Mouse (Mus musculus) kidney, adult 9 months (tissue): Measurements from ENCODE around the gene Nod1.

ENCODE experiments used
- DNase-seq: peaks from one replicate; pipeline ENCODE4 v3.0.0; 2022

Nod1 gene

GRCm38 (mm10) chr6:54972111-54972928 is at the start of gene Nod1:
TSS of gene Nod1 (minus strand) at chr6:54972612.
- DNase-seq = peak; percentile 86

GRCm38 (mm10) chr6:55021806-55022205 is 49.4 kb upstream of the Nod1 start:
- DNase-seq = no peak

- no peak for DNase-seq
These were observed 46.0 kb upstream of the Nod1 start for GRCm38 (mm10) chr6:55018417-55018816.

DNA sequence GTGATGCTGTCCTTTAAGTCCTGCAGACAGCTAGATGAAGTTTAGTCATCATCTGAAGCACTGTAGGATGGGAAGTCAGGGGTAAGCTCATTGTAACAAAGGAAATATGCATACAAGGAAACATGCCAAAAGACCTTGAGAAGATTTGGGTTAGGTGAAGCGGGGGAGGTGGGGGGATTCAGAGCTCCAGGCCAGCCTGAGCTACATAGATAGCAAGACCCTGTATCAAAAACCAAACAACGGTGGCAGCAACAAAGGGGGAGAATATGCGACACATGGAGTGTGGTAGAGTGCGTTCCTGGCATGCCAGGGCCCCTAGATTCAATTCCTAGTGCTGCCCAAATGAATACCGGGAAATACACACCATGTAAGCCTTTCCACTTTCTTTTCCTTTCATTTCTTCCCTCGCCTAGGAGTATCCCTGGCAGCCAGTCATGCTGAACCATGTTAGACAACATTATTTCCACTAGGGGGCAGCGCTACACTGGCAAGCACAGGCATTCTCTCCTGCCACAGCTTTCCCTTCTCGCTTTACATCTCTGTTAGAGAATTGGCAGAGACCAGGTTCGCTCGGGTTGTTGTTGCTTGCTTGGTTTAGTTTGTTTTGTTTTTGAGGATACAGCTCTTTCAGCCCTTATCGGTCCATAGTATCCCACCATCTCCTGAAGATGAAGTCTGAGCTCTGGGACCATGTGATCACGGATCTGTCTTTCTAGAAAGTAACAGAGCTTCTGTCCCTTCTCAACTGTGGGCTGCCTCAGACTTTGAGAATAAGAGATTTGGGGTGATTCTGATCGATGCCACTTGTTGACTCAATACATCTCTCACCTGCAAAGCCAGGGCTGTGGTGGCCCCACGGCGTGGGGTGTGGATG is 44.5 kb upstream of the Nod1 start:
- DNase-seq = peak; percentile 80

GRCm38 (mm10) chr6:55016236-55016635 is 43.8 kb upstream of the Nod1 start:
- DNase-seq = peak; percentile 75

DNA sequence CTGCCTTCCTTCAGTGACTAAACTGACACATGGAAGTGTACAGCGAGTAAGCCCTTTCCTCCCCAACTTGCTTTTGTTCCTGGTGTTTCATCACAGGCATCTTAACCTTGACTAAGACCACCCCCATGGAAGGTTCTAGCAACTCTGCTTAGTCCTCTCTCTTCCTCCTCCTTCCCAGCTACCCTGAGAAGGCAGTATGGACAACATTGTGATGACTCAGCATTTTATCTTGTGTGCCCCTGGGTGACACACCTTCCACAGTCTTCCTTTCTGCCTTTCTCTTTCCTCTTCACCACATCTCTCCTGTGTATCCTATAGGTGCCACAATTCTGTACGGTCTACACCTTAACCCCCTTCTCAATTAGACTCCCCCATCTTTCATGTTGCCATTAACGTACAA is 41.8 kb upstream of the Nod1 start:
- DNase-seq = no peak

DNA sequence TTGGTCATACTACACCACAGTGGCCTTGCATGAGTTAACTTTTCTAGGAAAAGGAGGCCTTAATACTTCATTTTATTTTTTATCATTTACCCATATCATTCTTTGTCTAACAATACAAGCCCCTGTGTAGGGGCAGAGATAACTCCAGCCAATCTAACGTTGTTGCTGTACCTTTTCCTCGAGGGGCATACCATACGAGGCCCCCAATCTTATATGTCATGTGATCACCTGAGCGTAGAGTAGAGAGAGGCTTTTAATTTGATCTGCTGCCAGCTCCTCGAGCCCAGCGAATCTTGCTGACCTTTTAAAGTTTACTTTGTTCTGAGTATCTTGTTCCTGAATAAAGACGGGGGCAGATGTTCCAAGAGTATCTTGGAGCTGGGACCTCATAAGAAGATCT is 40.1 kb upstream of the Nod1 start:
- no peak for DNase-seq

DNA sequence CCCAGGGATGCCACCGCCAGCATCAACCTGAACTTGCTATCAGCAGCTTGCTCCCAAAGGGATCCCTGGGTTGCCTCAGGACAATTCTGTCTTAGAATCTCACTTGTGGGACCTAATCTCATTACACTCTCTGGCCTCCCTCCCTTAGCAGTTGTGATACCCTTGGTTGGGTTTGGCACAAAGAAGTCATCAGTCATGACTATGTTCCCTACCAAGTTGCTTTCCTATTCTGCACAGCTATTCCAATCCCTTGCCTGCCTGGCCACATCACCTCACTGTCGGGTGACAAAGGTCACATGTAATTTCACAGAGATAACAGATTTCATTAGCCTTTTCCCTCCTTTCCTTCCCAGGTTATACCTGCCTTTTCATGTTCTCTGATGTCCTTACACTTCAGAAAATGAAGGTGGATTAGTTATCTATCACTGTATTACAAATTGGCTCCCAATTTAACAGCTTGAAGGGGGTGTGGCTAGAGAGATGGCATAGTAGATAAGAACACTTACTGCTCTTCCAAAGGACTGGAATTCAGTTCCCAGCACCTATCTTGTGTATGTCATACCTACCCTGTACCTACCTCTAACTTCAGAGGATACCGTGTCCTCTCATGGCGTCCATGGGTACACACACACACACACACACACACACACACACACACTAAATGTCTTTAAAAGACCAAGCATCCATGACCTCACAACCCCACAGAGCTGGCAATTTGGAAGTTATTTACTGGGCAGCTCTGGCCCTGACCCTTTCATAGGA is 38.1 kb upstream of the Nod1 start:
- no peak for DNase-seq

GRCm38 (mm10) chr6:55009391-55010230 is 37.2 kb upstream of the Nod1 start:
- DNase-seq = no peak

DNA sequence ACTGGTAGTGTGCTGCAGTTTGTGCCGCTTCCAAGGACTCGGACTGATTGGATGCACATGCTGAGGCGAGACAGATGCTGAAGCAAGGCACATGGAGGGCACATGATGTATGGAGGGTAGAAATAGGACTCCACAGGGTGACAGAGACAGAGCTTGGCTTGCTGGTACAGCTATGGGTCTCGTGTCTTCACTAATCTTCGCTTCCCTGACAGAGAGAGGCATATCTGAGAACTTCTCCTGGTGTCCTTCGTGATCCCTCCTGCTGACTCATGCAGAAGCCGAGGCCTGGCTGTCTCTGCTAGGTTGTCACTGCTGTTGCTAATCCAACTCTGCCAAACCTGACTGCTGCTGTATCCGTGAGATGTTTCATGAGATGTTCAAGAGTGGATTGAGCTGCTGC is 36.0 kb upstream of the Nod1 start:
- no peak for DNase-seq

- DNase-seq = no peak
These were observed 31.1 kb upstream of the Nod1 start for GRCm38 (mm10) chr6:55003559-55003958.

- no peak for DNase-seq
These were observed 30.0 kb upstream of the Nod1 start for GRCm38 (mm10) chr6:55002438-55002837.

- no peak for DNase-seq
These were observed 28.9 kb upstream of the Nod1 start for GRCm38 (mm10) chr6:55001320-55001719.

- peak; percentile 91 for DNase-seq
These were observed 25.3 kb upstream of the Nod1 start for GRCm38 (mm10) chr6:54997726-54998125.

- DNase-seq = peak; percentile 66
These were observed 23.9 kb upstream of the Nod1 start for GRCm38 (mm10) chr6:54996361-54996760.

DNA sequence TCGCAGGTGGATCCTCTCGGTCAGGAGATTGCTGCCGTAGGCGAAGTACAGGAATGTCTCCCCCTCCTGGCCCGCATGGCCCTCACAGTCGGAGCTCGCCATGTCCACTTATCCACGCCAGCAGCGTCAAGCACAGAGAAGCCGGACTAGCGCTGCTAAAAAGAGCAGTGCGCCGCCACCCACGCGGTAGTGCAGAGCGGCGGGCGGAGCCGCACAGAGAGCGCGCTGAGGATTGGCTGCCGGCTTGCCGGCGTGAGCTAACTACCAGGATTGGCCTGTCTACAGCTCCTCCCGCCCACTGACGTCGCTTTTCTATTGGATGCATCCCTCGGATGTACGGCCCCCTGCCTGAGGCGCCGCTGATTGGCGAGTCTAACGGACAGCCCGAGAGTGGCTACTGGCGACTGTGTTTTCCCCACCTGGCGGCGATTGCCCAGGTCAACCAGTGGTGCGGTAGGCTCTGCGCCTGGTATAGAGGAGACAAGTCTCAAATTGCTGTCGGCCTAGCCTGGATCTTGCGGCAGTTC is 20.4 kb upstream of the Nod1 start, which contains the start of gene Ggct:
Ggct (minus strand) TSS at position 217 of the 527 bp plus-strand sequence.
- DNase-seq = peak; percentile 98

- DNase-seq = peak; percentile 63
These were observed 19.7 kb upstream of the Nod1 start for GRCm38 (mm10) chr6:54992141-54992540.

GRCm38 (mm10) chr6:54991189-54991588 is 18.8 kb upstream of the Nod1 start:
- no peak for DNase-seq

DNA sequence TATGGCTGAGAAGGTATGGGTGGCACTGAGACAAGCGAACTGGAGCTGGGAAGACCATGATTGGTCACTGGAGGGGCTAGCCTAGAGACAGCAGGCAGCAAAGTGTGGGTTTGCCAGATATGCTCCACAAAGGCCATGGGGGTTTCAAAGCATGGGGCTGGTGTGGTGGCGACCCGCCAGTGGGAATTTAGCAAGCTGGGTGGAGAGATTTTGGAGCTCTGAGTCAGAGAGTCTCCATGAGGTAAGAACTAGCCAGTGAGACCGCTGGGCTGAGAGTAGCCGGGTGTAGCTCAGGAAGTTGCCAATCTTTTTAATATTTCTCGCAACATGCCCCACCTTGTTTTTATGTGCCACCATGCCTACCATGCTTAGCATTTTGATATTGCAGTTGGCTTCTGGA is 15.7 kb upstream of the Nod1 start:
- DNase-seq = no peak

- DNase-seq = no peak
These were observed 11.7 kb upstream of the Nod1 start for GRCm38 (mm10) chr6:54984096-54984495.

DNA sequence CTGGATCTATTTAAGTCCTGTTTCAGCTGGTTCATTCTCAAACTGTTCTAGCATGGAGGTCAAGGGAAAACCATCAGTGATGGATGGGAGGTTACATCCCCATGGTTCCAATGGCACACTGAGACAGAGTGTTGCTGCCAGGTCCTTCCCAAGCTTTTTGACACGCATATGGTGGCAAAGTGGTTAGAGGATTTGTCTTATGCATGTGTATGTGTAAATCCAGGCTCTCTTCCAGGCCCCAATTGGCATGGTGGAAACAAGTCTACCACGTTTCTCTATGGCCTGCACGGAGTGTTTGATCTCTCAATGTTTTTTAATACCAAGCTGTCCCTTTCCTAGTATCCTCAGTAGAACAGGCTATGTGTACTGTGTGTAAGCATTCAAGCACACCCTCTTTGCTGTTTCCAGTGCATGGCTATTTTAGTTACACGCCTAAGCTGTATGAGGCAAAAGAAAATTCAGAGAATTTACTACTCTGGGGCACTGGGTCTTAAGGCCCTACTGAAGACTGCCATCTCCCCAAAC is 11.2 kb upstream of the Nod1 start:
- no peak for DNase-seq

- no peak for DNase-seq
These were observed 7.0 kb upstream of the Nod1 start for GRCm38 (mm10) chr6:54979426-54979825.
